8 mouse cellular contexts compared by ENCODE assay signal in the genomic region with DNA sequence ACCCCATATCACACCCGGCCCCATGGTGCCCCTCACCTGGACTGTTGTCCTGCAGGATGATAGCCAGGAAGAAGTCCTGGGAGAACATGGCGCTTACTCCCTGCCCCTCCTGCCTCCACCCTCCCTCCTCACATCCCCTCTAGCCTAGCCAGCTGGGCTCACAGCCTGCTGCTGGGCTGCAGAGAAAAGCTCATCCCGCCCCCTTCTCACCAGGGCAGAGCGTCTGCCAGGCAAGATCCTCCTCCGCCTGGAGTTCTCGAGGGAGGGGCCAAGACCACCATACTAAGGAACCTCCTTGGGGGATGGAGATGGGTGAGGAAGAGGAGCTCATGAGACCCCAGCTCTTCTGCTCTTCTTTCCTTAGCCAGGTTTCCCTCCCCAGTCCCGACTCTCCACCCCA. TPM values are rescaled to one million over a fixed set of nuclear protein-coding genes. Genes with fewer than 3 reads are reported as not detected.
DNase-seq lines count a peak whose midpoint lies in the region; ATAC-seq lines count a peak whose summit lies in the region.

No protein-coding gene starts in this region.

- H3K9me3 ChIP-seq in hindbrain, embryonic 16.5 days (ENCODE audit: control insufficient read depth, low read length): no peaks in the 10 kb centered on the region
- H3K9me3 ChIP-seq in neural tube, embryonic 15.5 days (replicated peaks): no peaks in the 10 kb centered on the region

- peak; percentile 63 for ATAC-seq in hindbrain, embryonic 16.5 days
- peak; percentile 47 for ATAC-seq in neural tube, embryonic 15.5 days (ENCODE audit: low FRiP score)

- no peaks in the 10 kb centered on the region for H3K27me3 ChIP-seq in hindbrain, embryonic 16.5 days (replicated peaks; ENCODE audit: control insufficient read depth, insufficient read depth, low read length)
- H3K27me3 ChIP-seq in neural tube, embryonic 15.5 days (replicated peaks): no peaks in the 10 kb centered on the region

- H3K9ac ChIP-seq in hindbrain, embryonic 16.5 days (ENCODE audit: low read depth, low read length): peak overlapping the region; percentile 57
- H3K9ac ChIP-seq in neural tube, embryonic 15.5 days (replicated peaks): peak overlapping the region; percentile 41

- peak; percentile 26 for DNase-seq in embryo, embryonic 11 days
- no peak for DNase-seq in embryo, embryonic 9.5 days (ENCODE audit: extremely low spot score)
- peak; percentile 66 to 79 for DNase-seq in cerebellum, postnatal 25 days
- DNase-seq in ovary, postnatal 36 days (ENCODE audit: low spot score): no peak
- no peak for DNase-seq in spleen, postnatal 36 days (ENCODE audit: low spot score in 2 of 2)
- no peak for DNase-seq in lung, postnatal 36 days

- H3K4me2 ChIP-seq in hindbrain, embryonic 16.5 days (ENCODE audit: low read length): peak overlapping the region; percentile 58
- H3K4me2 ChIP-seq in neural tube, embryonic 15.5 days: peak overlapping the region; percentile 51

- 10% methylated on average over 7 of the region's 7 CpGs for WGBS in hindbrain, embryonic 16.5 days
- 14% methylated on average over 7 of the region's 7 CpGs for WGBS in neural tube, embryonic 15.5 days

- H3K4me1 ChIP-seq in hindbrain, embryonic 16.5 days (ENCODE audit: control insufficient read depth, insufficient read depth, low read depth, low read length): peaks cover 47% of the 10 kb centered on the region
- peaks cover 53% of the 10 kb centered on the region for H3K4me1 ChIP-seq in neural tube, embryonic 15.5 days

- H3K27ac ChIP-seq in hindbrain, embryonic 16.5 days (ENCODE audit: low read depth, low read length): peak overlapping the region; percentile 87
- peak overlapping the region; percentile 78 for H3K27ac ChIP-seq in neural tube, embryonic 15.5 days (replicated peaks)

- peaks cover 43% of the 10 kb centered on the region for H3K36me3 ChIP-seq in hindbrain, embryonic 16.5 days (ENCODE audit: control insufficient read depth, insufficient read depth, low read length)
- H3K36me3 ChIP-seq in neural tube, embryonic 15.5 days: peaks cover 50% of the 10 kb centered on the region

- H3K4me3 ChIP-seq in hindbrain, embryonic 16.5 days (ENCODE audit: low read length): peak overlapping the region; percentile 33
- peak overlapping the region; percentile 28 for H3K4me3 ChIP-seq in neural tube, embryonic 15.5 days (replicated peaks)

RNA-seq across cellular contexts. Expression of a gene that starts 12.9 kb away (rescaled TPM):
- polyA plus RNA-seq in hindbrain, embryonic 16.5 days (2015; fragmentation: Nextera tagmentation; extraction: Ambion mirVana): 344 and 354 TPM in 2 replicates
- polyA plus RNA-seq in neural tube, embryonic 15.5 days (2015; fragmentation: Nextera tagmentation; extraction: Ambion mirVana): 248 and 299 TPM in 2 replicates

RNA-seq across cellular contexts. Expression of a gene that starts 14.4 kb away (rescaled TPM):
- polyA plus RNA-seq in hindbrain, embryonic 16.5 days (2015; fragmentation: Nextera tagmentation; extraction: Ambion mirVana): 110 and 111 TPM in 2 replicates
- 83.2 and 91.4 TPM in 2 replicates for polyA plus RNA-seq in neural tube, embryonic 15.5 days (2015; fragmentation: Nextera tagmentation; extraction: Ambion mirVana)

RNA-seq across cellular contexts. Expression of a gene that starts 31.4 kb away (rescaled TPM):
- 0.18 and 0.20 TPM in 2 replicates for polyA plus RNA-seq in hindbrain, embryonic 16.5 days (2015; fragmentation: Nextera tagmentation; extraction: Ambion mirVana)
- polyA plus RNA-seq in neural tube, embryonic 15.5 days (2015; fragmentation: Nextera tagmentation; extraction: Ambion mirVana): 0.36 and 0.59 TPM in 2 replicates

Comparison
In these comparisons a context has a peak if more than half of its experiments do, and no peak if none do; other contexts are left out.
1. DNase-seq: peak in embryo, embryonic 11 days (single experiment) and cerebellum, postnatal 25 days (2 of 2); none in embryo, embryonic 9.5 days (single experiment), ovary, postnatal 36 days (single experiment), spleen, postnatal 36 days (0 of 2) and lung, postnatal 36 days (single experiment).